Mouse (Mus musculus): ENCODE results near the gene Galnt15.

GRCm38 (mm10) chr14:32009715-32010114 lies 19.1 kb upstream of the Galnt15 start:
- TF ChIP-seq POLR2A (IDR thresholded peaks at IDR 0.05; ENCODE audit: insufficient read depth, low read length): no peak
- no peak for TF ChIP-seq CTCF (IDR thresholded peaks at IDR 0.05; ENCODE audit: low read depth, low read length)
- TF ChIP-seq EP300 (IDR thresholded peaks at IDR 0.05; ENCODE audit: insufficient read depth, low read depth, low read length): no peak
